10 mouse cellular contexts compared by ENCODE assay signal in the genomic region with DNA sequence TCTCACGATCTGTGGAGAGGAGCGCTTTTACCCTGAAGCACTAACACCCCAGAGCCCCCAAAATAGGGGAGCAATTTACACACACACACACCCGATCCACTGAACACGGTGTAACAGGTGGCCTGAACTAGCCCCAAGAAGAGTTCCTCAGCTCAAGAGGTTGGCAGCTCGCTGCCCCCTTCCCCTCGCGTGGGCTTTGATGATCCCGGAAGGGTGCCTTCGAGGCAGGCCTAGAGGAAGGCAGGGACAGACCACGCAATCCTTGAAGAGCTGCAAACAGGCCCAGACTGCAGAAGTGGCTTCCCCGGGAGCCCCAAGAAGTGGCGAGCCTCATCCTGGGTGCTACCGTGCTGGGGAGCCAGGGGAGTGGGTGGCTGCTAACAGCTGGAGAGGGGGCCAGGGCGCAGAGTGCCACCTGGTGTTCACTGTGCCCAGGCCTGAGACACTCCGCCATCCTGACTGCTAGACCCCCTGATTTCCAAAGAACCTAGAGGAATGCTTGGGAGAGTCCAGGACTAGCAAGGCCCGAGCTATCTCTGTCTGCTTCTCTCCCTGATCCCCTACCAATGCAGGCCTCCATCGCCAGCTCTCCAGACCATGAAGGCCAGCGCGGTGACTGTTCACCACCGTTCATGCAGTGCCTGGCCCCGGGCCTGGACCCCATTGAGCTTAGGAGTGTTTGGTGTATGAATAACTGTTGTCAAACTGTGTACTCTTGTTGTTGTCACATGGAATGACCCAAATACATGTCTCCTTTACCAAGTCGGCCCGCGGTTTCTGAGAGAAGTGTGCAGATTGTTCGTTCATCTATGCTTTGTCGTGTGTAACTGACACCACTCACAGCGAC. TPM values are rescaled to one million over a fixed set of nuclear protein-coding genes. Genes with fewer than 3 reads are reported as not detected.
A peak's percentile ranks its signal among the peaks of the same experiment; 100 is the strongest.
DNase-seq lines count a peak whose midpoint lies in the region; ATAC-seq and TF ChIP-seq lines count a peak whose summit lies in the region.
"Had no signal": no experiment of that assay in that cellular context is flagged by ENCODE, and none has a peak within 500 bp of the region (broad histone marks: within the 10 kb centered on the region; RNA-seq: fewer than 3 reads in every experiment).

No protein-coding gene starts in this region.

- H3K27me3 ChIP-seq in heart, embryonic 14.5 days (ENCODE audit: control insufficient read depth, insufficient read depth, low read length): peaks cover 100% of the 10 kb centered on the region
- no peaks in the 10 kb centered on the region; a peak in 2 of 4 replicates for H3K27me3 ChIP-seq in MEL (ENCODE audit: control insufficient read depth in 1 of 2, insufficient read depth in 2 of 2, low read length in 2 of 2)
- H3K27me3 ChIP-seq in forebrain, postnatal 0 days (ENCODE audit: insufficient read depth, low read length): peaks cover 24% of the 10 kb centered on the region
- no peaks in the 10 kb centered on the region for H3K27me3 ChIP-seq in midbrain, embryonic 16.5 days (ENCODE audit: control insufficient read depth, insufficient read depth, low read depth, low read length)

- TF ChIP-seq CTCF in MEL (IDR thresholded peaks at IDR 0.05 in 2 of 3, conservative IDR thresholded peaks at IDR 0.05 in 1 of 3; ENCODE audit: control insufficient read depth in 1 of 3, insufficient read depth in 1 of 3, low read depth in 2 of 3, low read length in 3 of 3, poor library complexity in 1 of 3, severe bottlenecking in 1 of 3): peak in 1 of 3 experiments; percentile 9; a peak in 1 of 6 replicates
- TF ChIP-seq CTCF in forebrain, postnatal 0 days (IDR thresholded peaks at IDR 0.05; ENCODE audit: low read depth): peak; percentile 73

- no peaks in the 10 kb centered on the region for H3K9me3 ChIP-seq in heart, embryonic 14.5 days (ENCODE audit: control insufficient read depth, low read length)
- no peaks in the 10 kb centered on the region for H3K9me3 ChIP-seq in MEL (replicated peaks; ENCODE audit: insufficient read depth, low read length)
- no peaks in the 10 kb centered on the region for H3K9me3 ChIP-seq in forebrain, postnatal 0 days (ENCODE audit: low read length)
- no peaks in the 10 kb centered on the region for H3K9me3 ChIP-seq in midbrain, embryonic 16.5 days (replicated peaks; ENCODE audit: control insufficient read depth, low read length, poor library complexity, severe bottlenecking)

- peaks cover 0 to 24% of the 10 kb centered on the region in 2 experiments; a peak in 2 of 4 replicates for H3K4me1 ChIP-seq in heart, embryonic 14.5 days (ENCODE audit: control insufficient read depth in 2 of 2, insufficient read depth in 2 of 2, low read length in 2 of 2)
- no peaks in the 10 kb centered on the region for H3K4me1 ChIP-seq in MEL (ENCODE audit: control insufficient read depth in 1 of 2, insufficient read depth in 2 of 2, low read length in 2 of 2)
- no peaks in the 10 kb centered on the region for H3K4me1 ChIP-seq in forebrain, postnatal 0 days (ENCODE audit: insufficient read depth)
- H3K4me1 ChIP-seq in midbrain, embryonic 16.5 days (ENCODE audit: control insufficient read depth, insufficient read depth, low read length): peaks cover 25% of the 10 kb centered on the region

- H3K27ac ChIP-seq in heart, embryonic 14.5 days (replicated peaks in 1 of 2; ENCODE audit: control insufficient read depth in 1 of 2, insufficient read depth in 1 of 2, low read depth in 2 of 2, low read length in 2 of 2): no peak overlapping the region
- H3K27ac ChIP-seq in MEL (ENCODE audit: control insufficient read depth, low read depth, low read length): no peak overlapping the region
- H3K27ac ChIP-seq in forebrain, postnatal 0 days (ENCODE audit: low read depth, low read length): no peak overlapping the region
- no peak overlapping the region for H3K27ac ChIP-seq in midbrain, embryonic 16.5 days (ENCODE audit: low read length)

- 30% methylated on average over 27 of the region's 27 CpGs for WGBS in heart, embryonic 14.5 days
- 32% methylated on average over 27 of the region's 27 CpGs for WGBS in forebrain, postnatal 0 days
- WGBS in midbrain, embryonic 16.5 days: 30% methylated on average over 25 of the region's 27 CpGs

- DNase-seq in heart, adult 9 months (ENCODE audit: low spot score in 2 of 2): no peak
- no peak for DNase-seq in MEL (ENCODE audit: low read depth, low spot score)
- peak; percentile 48 for DNase-seq in forebrain, postnatal 0 days
- DNase-seq in urinary bladder, postnatal 36 days (ENCODE audit: low spot score in 2 of 2): no peak

- no peak for TF ChIP-seq EP300 in MEL (IDR thresholded peaks at IDR 0.05; ENCODE audit: low read depth in 1 of 2, low read length in 2 of 2)

- H3K4me2 ChIP-seq in heart, embryonic 14.5 days (ENCODE audit: low read length): peak overlapping the region; percentile 99
- H3K4me2 ChIP-seq in forebrain, postnatal 0 days (ENCODE audit: low read depth): peak overlapping the region; percentile 98
- H3K4me2 ChIP-seq in midbrain, embryonic 16.5 days (ENCODE audit: low read length): peak overlapping the region; percentile 68

- no peak for ATAC-seq in heart, embryonic 14.5 days (ENCODE audit: insufficient number of reproducible peaks, insufficient read depth, low FRiP score, low read depth)
- ATAC-seq in forebrain, postnatal 0 days: peak; percentile 48
- peak; percentile 25; the same call in 1 of the 2 replicates for ATAC-seq in midbrain, embryonic 16.5 days
- ATAC-seq in erythroid progenitor cell, adult 5-6 weeks (replicated peaks; ENCODE audit: low FRiP score, poor library complexity, severe bottlenecking): no peak
- ATAC-seq in inflammation-experienced regulatory T-cells, adult 6 months: no peak
- ATAC-seq: Patski had no signal

- TF ChIP-seq POLR2A in MEL (IDR thresholded peaks at IDR 0.05; ENCODE audit: control insufficient read depth in 1 of 2, insufficient read depth in 1 of 2, low read depth in 1 of 2, low read length in 2 of 2, poor library complexity in 1 of 2): no peak

- no peaks in the 10 kb centered on the region for H3K79me2 ChIP-seq in MEL (ENCODE audit: control insufficient read depth, insufficient read depth, low read length, poor library complexity)

- H3K4me3 ChIP-seq in heart, embryonic 14.5 days (ENCODE audit: control insufficient read depth in 1 of 2, insufficient read depth in 1 of 2, low read depth in 1 of 2, low read length in 2 of 2): no peak overlapping the region; a peak in 1 of 4 replicates
- no peak overlapping the region for H3K4me3 ChIP-seq in MEL (ENCODE audit: control insufficient read depth in 1 of 2, insufficient read depth in 1 of 2, low read depth in 2 of 2, low read length in 2 of 2)
- H3K4me3 ChIP-seq in forebrain, postnatal 0 days (ENCODE audit: low read depth, low read length): peak overlapping the region; percentile 62
- peak overlapping the region; percentile 58 for H3K4me3 ChIP-seq in midbrain, embryonic 16.5 days (ENCODE audit: low read depth, low read length)
- H3K4me3 ChIP-seq: myocyte had no signal

- H3K36me3 ChIP-seq in heart, embryonic 14.5 days (ENCODE audit: control insufficient read depth, insufficient read depth, low read length): no peaks in the 10 kb centered on the region
- no peaks in the 10 kb centered on the region for H3K36me3 ChIP-seq in MEL (ENCODE audit: control insufficient read depth in 1 of 2, insufficient read depth in 2 of 2, low read length in 2 of 2)
- H3K36me3 ChIP-seq in forebrain, postnatal 0 days (ENCODE audit: insufficient read depth): no peaks in the 10 kb centered on the region
- no peaks in the 10 kb centered on the region for H3K36me3 ChIP-seq in midbrain, embryonic 16.5 days (ENCODE audit: control insufficient read depth, insufficient read depth, low read length)

- no peak for TF ChIP-seq RAD21 in MEL (IDR thresholded peaks at IDR 0.05; ENCODE audit: low read depth, low read length)

- H3K9ac ChIP-seq in heart, embryonic 14.5 days (ENCODE audit: low read length): no peak overlapping the region
- H3K9ac ChIP-seq in MEL (ENCODE audit: control insufficient read depth, low read depth, low read length, poor library complexity, severe bottlenecking): no peak overlapping the region
- no peak overlapping the region for H3K9ac ChIP-seq in forebrain, postnatal 0 days
- peak overlapping the region; percentile 89 for H3K9ac ChIP-seq in midbrain, embryonic 16.5 days (ENCODE audit: low read depth, low read length)

RNA-seq across cellular contexts. Expression of a gene that starts 7.1 kb away (rescaled TPM):
- 0.12 TPM in 1 of 2 replicates, not detected in the other for polyA plus RNA-seq in heart, embryonic 14.5 days (2014; fragmentation: Nextera tagmentation; extraction: Ambion mirVana)
- not detected in 2 replicates for total RNA-seq in MEL (2012; rRNA removed)
- under 1 TPM in 1 of 2 experiments, not detected in 1; 0.06 TPM for polyA plus RNA-seq in MEL (2012; ENCODE audit: insufficient read depth in 1 of 2, insufficient read length in 2 of 2, low read depth in 1 of 2, low replicate concordance in 2 of 2, missing spikeins in 1 of 2)
- total RNA-seq in forebrain, postnatal 0 days (2014; rRNA removed): 13.1 and 14.5 TPM in 2 replicates
- 3.2 and 5.5 TPM in 2 replicates for polyA plus RNA-seq in forebrain, postnatal 0 days (2015; fragmentation: Nextera tagmentation; extraction: Ambion mirVana)
- polyA plus RNA-seq in midbrain, embryonic 16.5 days (2015; fragmentation: Nextera tagmentation; extraction: Ambion mirVana): 7.5 and 11.0 TPM in 2 replicates
- not detected in 2 replicates for total RNA-seq in erythroid progenitor cell, adult 5-6 weeks (2015; ENCODE audit: low replicate concordance)
- total RNA-seq in erythroid progenitor cell, adult 5-6 weeks (2017; ENCODE audit: low replicate concordance): not detected in 2 replicates
- under 1 TPM in 1 of 3 experiments, not detected in 2; 0.09 TPM for polyA plus RNA-seq in inflammation-experienced regulatory T-cells, adult 6 months (2017; shearing (Covaris generic))
- polyA plus RNA-seq: myocyte had no signal

RNA-seq across cellular contexts. Expression of a gene that starts 42.2 kb away (rescaled TPM):
- 113 and 126 TPM in 2 replicates for polyA plus RNA-seq in heart, embryonic 14.5 days (2014; fragmentation: Nextera tagmentation; extraction: Ambion mirVana)
- 96.0 and 106 TPM in 2 replicates for total RNA-seq in MEL (2012; rRNA removed)
- 100 to 1,000 TPM in 1 of 2 experiments, not detected in 1; 112 TPM for polyA plus RNA-seq in MEL (2012; ENCODE audit: insufficient read depth in 1 of 2, insufficient read length in 2 of 2, low read depth in 1 of 2, low replicate concordance in 2 of 2, missing spikeins in 1 of 2)
- total RNA-seq in forebrain, postnatal 0 days (2014; rRNA removed): 84.7 and 99.1 TPM in 2 replicates
- polyA plus RNA-seq in forebrain, postnatal 0 days (2015; fragmentation: Nextera tagmentation; extraction: Ambion mirVana): 122 and 123 TPM in 2 replicates
- polyA plus RNA-seq in midbrain, embryonic 16.5 days (2015; fragmentation: Nextera tagmentation; extraction: Ambion mirVana): 124 and 134 TPM in 2 replicates
- total RNA-seq in erythroid progenitor cell, adult 5-6 weeks (2015; ENCODE audit: low replicate concordance): 40.7 and 57.7 TPM in 2 replicates
- 21.2 and 30.6 TPM in 2 replicates for total RNA-seq in erythroid progenitor cell, adult 5-6 weeks (2017; ENCODE audit: low replicate concordance)
- 10 to 100 TPM; 37.3 to 69.6 (median 41.9) TPM for polyA plus RNA-seq in inflammation-experienced regulatory T-cells, adult 6 months (2017; shearing (Covaris generic))

RNA-seq across cellular contexts. Expression of a gene that starts 51.4 kb away (rescaled TPM):
- 18.5 and 24.2 TPM in 2 replicates for polyA plus RNA-seq in heart, embryonic 14.5 days (2014; fragmentation: Nextera tagmentation; extraction: Ambion mirVana)
- 20.6 and 21.5 TPM in 2 replicates for total RNA-seq in MEL (2012; rRNA removed)
- polyA plus RNA-seq in MEL (2012; ENCODE audit: insufficient read depth in 1 of 2, insufficient read length in 2 of 2, low read depth in 1 of 2, low replicate concordance in 2 of 2, missing spikeins in 1 of 2): 10 to 100 TPM in 1 of 2 experiments, not detected in 1; 56.5 TPM
- total RNA-seq in forebrain, postnatal 0 days (2014; rRNA removed): 35.0 and 70.3 TPM in 2 replicates
- polyA plus RNA-seq in forebrain, postnatal 0 days (2015; fragmentation: Nextera tagmentation; extraction: Ambion mirVana): 85.2 and 92.8 TPM in 2 replicates
- 55.4 and 65.8 TPM in 2 replicates for polyA plus RNA-seq in midbrain, embryonic 16.5 days (2015; fragmentation: Nextera tagmentation; extraction: Ambion mirVana)
- total RNA-seq in erythroid progenitor cell, adult 5-6 weeks (2015; ENCODE audit: low replicate concordance): 2.9 and 6.8 TPM in 2 replicates
- total RNA-seq in erythroid progenitor cell, adult 5-6 weeks (2017; ENCODE audit: low replicate concordance): 3.1 and 14.1 TPM in 2 replicates
- polyA plus RNA-seq in inflammation-experienced regulatory T-cells, adult 6 months (2017; shearing (Covaris generic)): 100 to 1,000 TPM in 2 of 3 experiments, 10 to 100 TPM in 1; 97.7 to 129 (median 111) TPM

Comparison
In these comparisons a context has a peak if more than half of its experiments do, and no peak if none do; other contexts are left out.
1. ATAC-seq: peak in forebrain, postnatal 0 days (single experiment) and midbrain, embryonic 16.5 days (single experiment); none in heart, embryonic 14.5 days (single experiment), erythroid progenitor cell, adult 5-6 weeks (single experiment) and inflammation-experienced regulatory T-cells, adult 6 months (single experiment).
2. H3K4me3 ChIP-seq: peak in forebrain, postnatal 0 days (single experiment) and midbrain, embryonic 16.5 days (single experiment); none in heart, embryonic 14.5 days (0 of 2) and MEL (0 of 2).
3. Peak in every context shown above with its lines, with median percentiles within 50 percentile points of each other: H3K4me2 ChIP-seq.